Mouse (Mus musculus): ENCODE data around the gene Asic3.

The Asic3 gene

GRCm38 (mm10) chr5:24417587-24417986 is 4.4 kb downstream of the Asic3 start:
- in situ Hi-C loops (cut with MseI, MboI) = no loop called here

- in situ Hi-C loops (cut with MseI, MboI) = no loop called here
These were observed 7.2 kb downstream of the Asic3 start for GRCm38 (mm10) chr5:24420381-24420780.

- in situ Hi-C loops (cut with MseI, MboI) = no loop called here
These were observed 10.2 kb downstream of the Asic3 start, which contains the start of the genes Cdk5 and Slc4a2 for GRCm38 (mm10) chr5:24423129-24424003. TSS of gene Cdk5 (minus strand) at chr5:24423530. TSS of gene Slc4a2 (plus strand) at chr5:24423837.

- in situ Hi-C loops (cut with MseI, MboI) = no loop called here
These were observed 11.0 kb downstream of the Asic3 start for GRCm38 (mm10) chr5:24424004-24424781.

GRCm38 (mm10) chr5:24424861-24425411 is 11.7 kb downstream of the Asic3 start:
- in situ Hi-C loops (cut with MseI, MboI) = no loop called here

- in situ Hi-C loops (cut with MseI, MboI) = no loop called here
These were observed 12.3 kb downstream of the Asic3 start for GRCm38 (mm10) chr5:24425421-24426036.

- in situ Hi-C loops (cut with MseI, MboI) = no loop called here
These were observed 12.8 kb downstream of the Asic3 start for GRCm38 (mm10) chr5:24426037-24426432.

- in situ Hi-C loops (cut with MseI, MboI) = no loop called here
These were observed 13.5 kb downstream of the Asic3 start for GRCm38 (mm10) chr5:24426556-24427284.

- in situ Hi-C loops (cut with MseI, MboI) = no loop called here
These were observed 14.1 kb downstream of the Asic3 start for GRCm38 (mm10) chr5:24427285-24427633.

- in situ Hi-C loops (cut with MseI, MboI) = no loop called here
These were observed 14.8 kb downstream of the Asic3 start for GRCm38 (mm10) chr5:24427981-24428402.

- in situ Hi-C loops (cut with MseI, MboI) = no loop called here
These were observed 15.4 kb downstream of the Asic3 start for GRCm38 (mm10) chr5:24428596-24428995.

GRCm38 (mm10) chr5:24433993-24434392 is 20.8 kb downstream of the Asic3 start:
- in situ Hi-C loops (cut with MseI, MboI) = no loop called here

- in situ Hi-C loops (cut with MseI, MboI) = no loop called here
These were observed 28.0 kb downstream of the Asic3 start for GRCm38 (mm10) chr5:24441187-24441586.

GRCm38 (mm10) chr5:24442029-24442428 is 28.8 kb downstream of the Asic3 start:
- in situ Hi-C loops (cut with MseI, MboI) = no loop called here

- in situ Hi-C loops (cut with MseI, MboI) = no loop called here
These were observed 30.0 kb downstream of the Asic3 start for GRCm38 (mm10) chr5:24443204-24443603.

- in situ Hi-C loops (cut with MseI, MboI) = no loop called here
These were observed 30.7 kb downstream of the Asic3 start for GRCm38 (mm10) chr5:24443927-24444326.

GRCm38 (mm10) chr5:24444746-24445427 is 31.7 kb downstream of the Asic3 start, which contains the start of gene Fastk:
TSS of gene Fastk (minus strand) at chr5:24445287.
- in situ Hi-C loops (cut with MseI, MboI) = no loop called here

- in situ Hi-C loops (cut with MseI, MboI) = no loop called here
These were observed 32.4 kb downstream of the Asic3 start for GRCm38 (mm10) chr5:24445428-24446080.

- in situ Hi-C loops (cut with MseI, MboI) = no loop called here
These were observed 33.4 kb downstream of the Asic3 start for GRCm38 (mm10) chr5:24446630-24447029.

Data from mouse trophoblast stem cell (cell line).